Mouse (Mus musculus): ENCODE results near the gene Ccsap. TPM values are rescaled to one million over a fixed set of nuclear protein-coding genes. Genes with fewer than 3 reads are reported as not detected.

Ccsap gene
- polyA plus RNA-seq, 1 experiment from 2014 or later: 4.6 TPM

DNA sequence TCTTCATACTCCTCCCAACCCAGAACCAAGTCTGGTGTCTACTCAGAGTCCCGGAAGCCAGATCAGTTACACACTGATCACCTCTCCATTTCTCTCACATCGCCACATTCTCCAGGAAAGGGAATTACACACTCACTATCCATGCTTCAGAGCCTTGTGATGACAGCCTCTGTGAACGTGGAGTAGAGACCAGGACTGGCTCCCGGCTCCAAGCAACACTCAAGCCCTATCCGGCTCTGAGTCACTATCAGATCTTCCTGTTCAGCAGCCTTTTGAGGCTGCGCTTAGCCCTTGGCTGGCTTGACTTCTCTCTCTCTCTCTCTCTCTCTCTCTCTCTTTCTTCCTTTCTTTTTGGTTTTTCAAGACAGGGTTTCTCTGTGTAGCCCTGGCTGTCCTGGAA is 13.4 kb upstream of the Ccsap start:
- no peak overlapping the region for H3K27ac ChIP-seq (replicated peaks)
- no peaks in the 10 kb centered on the region for H3K9me3 ChIP-seq
- no peaks in the 10 kb centered on the region for H3K27me3 ChIP-seq
- 0 out of 2 replicates have a peak, but pooled peaks cover 1% of the 10 kb centered on the region for H3K4me1 ChIP-seq (replicated peaks)
- H3K4me2 ChIP-seq: no peak overlapping the region
- no peak overlapping the region for H3K9ac ChIP-seq
- no peak overlapping the region for H3K4me3 ChIP-seq
- H3K36me3 ChIP-seq: no peaks in the 10 kb centered on the region
- no peak for ATAC-seq (ENCODE audit: low read depth)
- 86% methylated on average over 6 of the region's 6 CpGs for WGBS

DNA sequence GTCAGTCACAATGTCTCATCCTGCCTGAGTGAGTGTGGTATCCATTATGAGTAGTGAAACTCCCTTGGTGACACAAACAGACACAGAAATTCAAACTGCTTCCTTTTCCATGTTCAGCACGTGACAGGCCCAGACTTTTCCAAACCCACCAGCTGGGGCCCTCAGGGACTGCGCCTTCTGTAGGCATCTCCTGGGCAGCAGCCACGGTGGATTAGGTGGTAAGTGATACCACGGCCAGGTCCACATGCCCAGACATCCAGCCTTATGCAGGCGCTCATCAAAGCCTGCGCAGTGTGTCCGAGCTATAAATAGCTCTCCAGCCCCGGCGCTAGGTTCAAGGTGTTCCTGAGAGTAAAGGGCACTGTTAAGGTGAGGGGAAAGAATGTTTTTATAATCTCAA is 12.0 kb upstream of the Ccsap start:
- Histone ChIP-seq H3K9me3 (no peaks in the 10 kb centered on the region), H3K9ac (no peak overlapping the region), H3K36me3 (no peaks in the 10 kb centered on the region), H3K27me3 (no peaks in the 10 kb centered on the region), H3K4me1 (replicated peaks) (no peaks in the 10 kb centered on the region), H3K4me2 (no peak overlapping the region), H3K27ac (replicated peaks) (no peak overlapping the region), H3K4me3 (no peak overlapping the region)
- 74% methylated on average over 9 of the region's 9 CpGs for WGBS
- no peak for ATAC-seq (ENCODE audit: low read depth)

DNA sequence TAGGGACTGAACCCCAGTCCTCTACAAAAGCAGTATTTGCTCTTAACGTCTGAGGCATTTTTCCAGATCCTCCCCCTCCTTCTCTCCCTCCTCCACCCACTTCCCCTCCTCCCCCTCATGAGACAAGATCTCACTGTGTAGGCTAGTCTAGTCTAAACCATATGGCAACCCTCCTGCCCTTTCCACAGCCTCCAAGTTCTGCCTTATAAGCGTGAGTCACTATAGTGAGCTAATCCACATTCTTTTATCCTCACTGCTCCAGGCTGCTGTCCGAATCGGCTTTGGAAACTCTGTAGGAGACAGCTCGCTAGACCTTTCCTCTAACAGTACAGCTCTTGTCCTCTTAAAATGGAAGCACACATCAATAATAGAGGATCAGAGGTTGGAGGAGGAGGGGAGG is 7.0 kb upstream of the Ccsap start:
- Histone ChIP-seq H3K9ac (no peak overlapping the region), H3K36me3 (no peaks in the 10 kb centered on the region), H3K9me3 (no peaks in the 10 kb centered on the region), H3K4me3 (no peak overlapping the region), H3K4me2 (no peak overlapping the region), H3K27me3 (peaks cover 28% of the 10 kb centered on the region), H3K27ac (replicated peaks) (no peak overlapping the region), H3K4me1 (replicated peaks) (peaks cover 5% of the 10 kb centered on the region; the same call in 1 of the 2 replicates)
- ATAC-seq (ENCODE audit: low read depth): no peak
- WGBS: 37% methylated on average over 5 of the region's 5 CpGs

DNA sequence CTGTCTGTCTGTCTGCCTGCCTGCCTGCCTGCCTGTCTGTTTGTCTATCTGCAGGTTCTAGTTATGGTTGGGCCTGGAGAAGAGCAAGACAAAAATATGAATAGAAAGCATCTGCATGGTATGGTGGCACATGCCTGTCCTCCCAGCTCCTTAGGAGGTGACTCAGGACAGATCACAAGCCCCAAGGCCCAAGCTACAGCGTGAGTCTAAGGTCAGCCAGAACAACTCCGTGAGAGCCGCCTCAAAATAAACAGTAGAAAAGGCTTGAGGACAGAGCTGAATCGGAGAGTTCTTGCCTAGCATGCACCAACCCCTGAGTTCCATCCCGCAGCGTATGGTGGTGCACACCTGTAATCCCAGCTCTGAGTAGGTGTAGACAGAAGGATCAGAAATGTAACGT is 5.8 kb upstream of the Ccsap start:
- Histone ChIP-seq H3K27ac (replicated peaks) (no peak overlapping the region), H3K4me2 (no peak overlapping the region), H3K36me3 (no peaks in the 10 kb centered on the region), H3K9ac (no peak overlapping the region), H3K4me3 (no peak overlapping the region), H3K4me1 (replicated peaks) (peaks cover 5% of the 10 kb centered on the region; the same call in 1 of the 2 replicates), H3K27me3 (peaks cover 37% of the 10 kb centered on the region), H3K9me3 (no peaks in the 10 kb centered on the region)
- no peak for ATAC-seq (ENCODE audit: low read depth)
- 85% methylated on average over 7 of the region's 7 CpGs for WGBS

DNA sequence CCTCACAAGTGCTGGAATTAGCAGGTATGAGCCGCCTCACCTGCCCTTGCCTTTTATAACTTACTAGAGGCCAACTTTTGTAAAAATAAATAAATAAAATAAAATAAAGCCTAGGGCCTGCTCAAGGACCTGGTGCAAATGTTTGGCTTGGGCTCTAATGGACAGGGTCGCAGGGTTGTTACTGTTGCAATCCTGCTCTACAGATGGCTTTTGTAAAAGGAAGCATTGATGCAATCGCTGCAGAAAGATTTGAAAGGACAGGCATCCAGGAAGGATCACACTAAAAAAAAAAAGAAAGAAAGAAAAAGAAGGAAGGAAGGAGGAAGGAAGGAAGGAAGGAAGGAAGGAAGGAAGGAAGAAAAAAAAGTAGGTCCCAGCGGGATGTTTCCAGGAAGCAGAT is 377 bp upstream of the Ccsap start:
- Histone ChIP-seq H3K4me3 (peak overlapping the region; percentile 88), H3K27me3 (peaks cover 44% of the 10 kb centered on the region), H3K9ac (peak overlapping the region; percentile 88; the same call in 1 of the 2 replicates), H3K9me3 (no peaks in the 10 kb centered on the region), H3K27ac (replicated peaks) (0 out of 2 replicates have a peak overlapping the region, but pooled peaks have one; percentile 90), H3K4me2 (peak overlapping the region; percentile 89), H3K4me1 (replicated peaks) (peaks cover 17% of the 10 kb centered on the region), H3K36me3 (no peaks in the 10 kb centered on the region)
- ATAC-seq (ENCODE audit: low read depth): no peak
- WGBS: 77% methylated on average over 4 of the region's 4 CpGs

DNA sequence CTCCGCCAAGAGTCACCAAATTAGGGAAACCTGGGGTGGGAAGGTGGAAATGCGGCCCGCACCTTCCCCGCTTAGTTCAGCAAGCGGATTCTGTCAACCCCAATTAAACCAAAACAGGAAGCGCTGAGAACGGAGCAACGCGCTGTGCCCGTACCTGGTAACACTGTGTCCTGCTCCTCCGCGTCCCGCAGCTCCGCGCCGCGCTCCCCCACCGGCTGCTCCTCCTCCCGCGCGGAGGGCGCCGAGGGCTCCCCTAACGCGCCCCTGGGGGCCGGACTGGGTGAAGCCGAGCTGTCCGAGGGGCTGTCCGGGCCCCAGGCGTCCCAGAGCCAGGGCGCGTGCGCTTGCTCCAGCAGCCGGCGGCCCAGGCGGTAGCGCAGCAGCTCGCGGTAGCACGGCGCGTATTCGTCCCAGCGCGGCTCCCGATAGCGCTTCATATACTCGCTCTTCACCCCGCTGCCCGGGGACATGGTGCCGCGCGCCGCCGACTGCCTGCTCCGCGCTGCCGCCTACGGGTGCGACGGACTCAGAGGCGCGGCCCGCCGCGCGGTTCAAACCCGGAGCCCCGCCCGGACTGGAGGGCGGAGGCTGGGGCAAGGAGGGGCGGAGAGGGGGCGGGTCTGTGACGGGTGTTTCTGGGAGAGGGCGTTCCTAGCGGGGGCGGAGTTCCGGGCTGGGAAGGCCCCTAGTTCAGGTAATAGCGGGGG is 915 bp downstream of the Ccsap start:
- Histone ChIP-seq H3K4me1 (replicated peaks) (peaks cover 15% of the 10 kb centered on the region), H3K9me3 (no peaks in the 10 kb centered on the region), H3K4me3 (peak overlapping the region; percentile 88), H3K27ac (replicated peaks) (peak overlapping the region; percentile 90), H3K27me3 (peaks cover 36% of the 10 kb centered on the region), H3K9ac (peak overlapping the region; percentile 88), H3K36me3 (no peaks in the 10 kb centered on the region), H3K4me2 (peak overlapping the region; percentile 89)
- ATAC-seq (ENCODE audit: low read depth): peak; percentile 95
- WGBS: under 1% methylated on average over 78 of the region's 79 CpGs

DNA sequence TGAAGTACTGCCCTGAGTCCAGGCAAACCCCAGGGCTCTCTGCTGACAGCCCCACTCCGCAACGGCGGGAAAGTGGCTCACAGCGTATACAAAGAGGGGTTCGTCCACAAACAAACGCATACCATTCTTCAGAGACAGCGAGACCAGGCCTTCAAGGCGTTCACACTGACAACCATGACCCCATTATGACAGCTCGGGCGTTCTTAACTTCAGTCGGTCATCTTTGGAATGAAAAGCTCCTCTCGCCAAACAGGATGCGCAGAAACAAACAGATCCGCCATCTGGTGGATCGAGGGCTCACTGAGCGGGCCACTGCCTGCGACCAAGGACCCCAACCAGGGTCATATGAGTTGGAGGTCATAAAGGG is 1.5 kb downstream of the Ccsap start:
- WGBS: under 1% methylated on average over 17 of the region's 17 CpGs
- ATAC-seq (ENCODE audit: low read depth): peak; percentile 16

DNA sequence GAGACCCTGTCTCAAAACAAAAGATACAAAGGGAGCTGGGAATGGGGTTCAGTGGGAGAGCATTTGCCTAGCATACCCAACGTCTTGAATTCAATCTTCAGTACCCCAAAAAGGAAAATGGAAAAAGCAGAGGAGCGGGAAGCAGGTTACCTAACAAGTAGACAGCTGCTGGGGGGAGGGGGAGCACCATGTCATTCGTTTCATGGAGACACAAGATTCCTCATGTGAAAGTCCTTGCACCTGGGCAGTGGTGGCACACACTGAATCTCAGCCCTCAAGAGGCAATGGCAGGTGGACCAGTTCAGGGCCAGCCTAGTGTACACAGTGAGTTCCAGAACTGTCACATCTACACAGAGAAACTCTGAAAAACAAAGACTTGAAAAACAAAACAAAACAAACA is 2.6 kb downstream of the Ccsap start:
- Histone ChIP-seq H3K27me3 (peaks cover 19% of the 10 kb centered on the region), H3K4me3 (no peak overlapping the region), H3K27ac (replicated peaks) (no peak overlapping the region), H3K36me3 (no peaks in the 10 kb centered on the region), H3K9ac (no peak overlapping the region), H3K4me1 (replicated peaks) (peaks cover 12% of the 10 kb centered on the region), H3K4me2 (peak overlapping the region; percentile 89), H3K9me3 (no peaks in the 10 kb centered on the region)
- no peak for ATAC-seq (ENCODE audit: low read depth)
- 70% methylated on average over 3 of the region's 3 CpGs for WGBS

More for the DNA sequence above, 1.5 kb downstream of the Ccsap start:
- H3K27ac ChIP-seq (replicated peaks): peak overlapping the region; percentile 90; the same call in 1 of the 2 replicates
- H3K36me3 ChIP-seq: no peaks in the 10 kb centered on the region
- H3K4me3 ChIP-seq: peak overlapping the region; percentile 88
- no peaks in the 10 kb centered on the region for H3K9me3 ChIP-seq
- H3K4me1 ChIP-seq (replicated peaks): peaks cover 12% of the 10 kb centered on the region
- peak overlapping the region; percentile 88 for H3K9ac ChIP-seq
- peaks cover 31% of the 10 kb centered on the region for H3K27me3 ChIP-seq
- peak overlapping the region; percentile 89 for H3K4me2 ChIP-seq

DNA sequence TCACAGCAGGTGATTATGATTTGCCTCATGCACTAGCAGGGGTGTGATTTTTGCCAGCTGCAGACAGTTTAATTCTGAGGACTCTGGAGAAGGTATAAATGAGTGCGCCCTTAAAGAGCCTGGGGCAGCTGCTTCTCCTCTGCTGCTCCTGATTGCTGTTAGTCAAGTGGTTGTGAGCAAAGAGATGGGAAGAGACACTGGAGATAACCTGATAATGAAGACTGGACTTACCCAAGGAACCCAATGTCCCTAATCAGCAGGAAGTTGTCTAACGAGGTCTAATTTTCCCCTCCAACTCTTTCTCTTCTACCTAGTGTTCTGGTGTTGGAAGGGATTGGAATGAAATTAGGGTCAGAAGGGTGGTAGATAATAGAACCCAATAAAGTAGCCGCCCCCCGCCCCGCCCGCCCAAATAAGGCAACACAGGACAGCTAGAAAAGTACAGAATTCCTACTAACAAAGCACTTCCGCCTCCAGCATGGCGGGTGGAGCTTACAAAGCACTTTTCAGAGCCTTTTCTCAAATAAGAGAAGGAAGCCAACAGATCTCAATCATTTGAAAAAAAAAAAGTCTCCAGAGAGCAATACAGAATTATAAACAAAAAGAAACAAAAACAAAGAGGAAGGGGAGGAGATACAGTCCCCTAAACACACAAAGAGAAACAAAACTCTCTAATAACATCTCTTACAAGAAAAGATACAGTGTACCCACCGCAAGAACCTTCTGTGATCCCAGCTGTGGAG is 5.1 kb downstream of the Ccsap start:
- Histone ChIP-seq H3K27me3 (no peaks in the 10 kb centered on the region), H3K9me3 (no peaks in the 10 kb centered on the region), H3K4me3 (no peak overlapping the region), H3K9ac (no peak overlapping the region), H3K4me2 (no peak overlapping the region), H3K4me1 (replicated peaks) (peaks cover 12% of the 10 kb centered on the region), H3K36me3 (no peaks in the 10 kb centered on the region), H3K27ac (replicated peaks) (no peak overlapping the region)
- 82% methylated on average over 9 of the region's 9 CpGs for WGBS
- no peak for ATAC-seq (ENCODE audit: low read depth)

DNA sequence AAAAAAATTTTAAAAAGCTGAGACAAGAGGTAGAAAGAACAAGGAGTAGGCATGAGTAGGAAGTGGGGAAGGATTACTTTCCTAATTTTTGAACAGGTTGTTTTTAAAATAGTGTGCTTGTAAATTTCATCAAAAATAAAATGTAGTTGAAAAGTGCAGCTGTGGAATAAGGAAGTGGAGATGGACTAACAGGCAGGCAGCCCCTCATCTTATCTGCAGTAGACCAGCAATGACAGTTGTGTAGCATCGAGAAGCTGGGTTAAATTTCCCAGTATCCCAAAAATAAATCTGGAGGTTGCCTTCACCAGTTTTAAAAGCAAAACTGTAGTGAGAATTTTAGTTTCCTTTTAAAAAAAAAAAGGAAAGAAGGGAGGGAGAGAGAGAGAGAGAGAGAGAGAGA is 5.8 kb downstream of the Ccsap start:
- H3K27me3 ChIP-seq: no peaks in the 10 kb centered on the region
- no peak overlapping the region for H3K9ac ChIP-seq
- no peak for ATAC-seq (ENCODE audit: low read depth)
- H3K4me3 ChIP-seq: no peak overlapping the region
- WGBS: 94% methylated on average over 1 of the region's 1 CpGs
- no peak overlapping the region for H3K4me2 ChIP-seq
- no peak overlapping the region for H3K27ac ChIP-seq (replicated peaks)
- peaks cover 12% of the 10 kb centered on the region for H3K4me1 ChIP-seq (replicated peaks)
- H3K36me3 ChIP-seq: no peaks in the 10 kb centered on the region
- no peaks in the 10 kb centered on the region for H3K9me3 ChIP-seq

DNA sequence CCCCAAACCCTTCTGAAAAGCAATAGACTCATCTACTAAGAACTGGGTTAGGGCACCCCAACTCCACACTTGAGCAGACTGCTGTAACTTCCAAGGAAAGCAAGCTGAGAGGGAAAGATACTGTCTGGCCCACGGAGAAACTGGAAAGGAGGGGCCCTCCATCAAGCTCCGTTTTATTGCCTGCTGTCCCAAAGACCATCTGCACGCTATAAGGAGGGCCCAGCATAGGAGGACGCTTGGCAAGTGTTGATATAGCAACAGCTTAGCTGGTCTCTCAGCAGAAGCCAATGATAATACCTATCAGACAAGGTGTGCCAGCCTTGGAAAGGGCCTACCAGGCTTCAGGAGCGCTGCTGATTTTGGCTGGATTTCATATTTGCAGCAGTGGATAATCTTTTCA is 8.4 kb downstream of the Ccsap start:
- no peaks in the 10 kb centered on the region for H3K27me3 ChIP-seq
- H3K27ac ChIP-seq (replicated peaks): no peak overlapping the region
- no peaks in the 10 kb centered on the region for H3K36me3 ChIP-seq
- 35% methylated on average over 5 of the region's 5 CpGs for WGBS
- H3K4me2 ChIP-seq: no peak overlapping the region
- H3K4me1 ChIP-seq (replicated peaks): no peaks in the 10 kb centered on the region
- ATAC-seq (ENCODE audit: low read depth): no peak
- no peak overlapping the region for H3K9ac ChIP-seq
- no peaks in the 10 kb centered on the region for H3K9me3 ChIP-seq
- H3K4me3 ChIP-seq: no peak overlapping the region

DNA sequence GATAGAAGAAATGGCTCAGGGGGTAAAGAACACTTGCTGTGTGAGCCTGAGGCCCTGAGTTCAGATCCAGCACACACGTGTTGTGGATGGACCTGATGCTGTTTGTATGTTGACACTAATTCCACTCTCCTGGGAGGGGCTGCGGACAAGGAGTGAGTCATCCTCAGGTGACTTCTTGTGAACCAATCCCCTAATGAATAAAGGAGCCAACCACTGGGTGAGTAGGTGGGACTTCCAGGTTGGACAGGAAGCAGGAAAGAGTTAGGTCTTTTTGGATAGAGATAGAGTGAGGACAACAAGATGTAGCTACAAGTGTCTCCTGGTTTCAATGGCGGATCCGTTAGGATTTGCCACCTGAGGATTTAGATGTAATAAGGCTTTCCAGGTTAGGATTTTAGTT is 10.7 kb downstream of the Ccsap start:
- ATAC-seq (ENCODE audit: low read depth): no peak
- no peak overlapping the region for H3K4me3 ChIP-seq
- H3K27me3 ChIP-seq: no peaks in the 10 kb centered on the region
- no peaks in the 10 kb centered on the region for H3K9me3 ChIP-seq
- WGBS: 88% methylated on average over 4 of the region's 4 CpGs
- no peaks in the 10 kb centered on the region for H3K36me3 ChIP-seq
- H3K4me1 ChIP-seq (replicated peaks): no peaks in the 10 kb centered on the region
- H3K4me2 ChIP-seq: no peak overlapping the region
- no peak overlapping the region for H3K27ac ChIP-seq (replicated peaks)
- H3K9ac ChIP-seq: no peak overlapping the region

Measured in neural tube, embryonic 13.5 days (tissue).